Mouse (Mus musculus): ENCODE results near the gene Fam189b.
"Not testable (repeated sequence)": the region's sequence is repeated elsewhere in the genome, so short reads cannot be mapped to it uniquely, and the experiment has no call there.

Fam189b gene

DNA sequence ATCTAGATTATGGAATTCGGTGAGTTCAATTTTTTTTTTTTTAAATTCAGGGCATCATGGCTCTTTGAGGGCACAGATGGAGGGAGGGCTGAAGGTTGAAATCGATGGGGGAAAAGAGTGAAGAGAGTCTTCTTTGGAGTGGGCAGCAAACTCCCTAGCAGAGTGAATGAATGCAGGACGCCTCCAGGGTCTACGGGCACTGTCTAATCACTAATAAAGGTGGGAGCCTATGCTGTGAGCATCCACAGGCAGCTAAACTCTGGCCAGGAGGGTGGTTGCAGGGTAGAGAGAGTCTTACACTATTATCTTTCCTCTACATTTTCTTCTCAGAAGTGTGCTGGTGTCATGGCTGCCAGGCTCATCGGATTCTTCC, 20.2 kb downstream of the Fam189b start:
- no peak for DNase-seq (ENCODE audit: low spot score in 2 of 2)

- DNase-seq (ENCODE audit: low spot score in 2 of 2), result no peak
Measured at GRCm38 (mm10) chr3:89206079-89206478, 23.1 kb downstream of the Fam189b start.

DNA sequence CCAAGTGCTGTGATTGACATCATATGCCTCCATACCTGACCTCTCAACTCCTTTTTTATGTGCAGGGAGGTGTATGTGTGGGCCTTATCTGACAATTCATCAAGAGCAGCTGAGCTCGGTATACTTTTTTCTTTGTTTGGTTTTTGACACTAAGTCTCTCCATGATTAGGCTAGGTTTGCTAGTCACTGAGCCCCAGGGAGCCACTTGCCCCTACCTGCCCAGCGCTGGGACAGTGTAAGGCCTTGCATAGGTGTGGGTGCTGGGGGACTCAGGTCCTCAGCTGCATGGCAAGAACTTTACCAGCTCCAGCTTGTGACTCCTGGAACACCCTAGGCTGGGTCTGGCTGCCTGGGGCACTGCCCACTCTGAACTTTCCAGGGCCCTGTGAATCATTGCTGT, 23.8 kb downstream of the Fam189b start:
- DNase-seq (ENCODE audit: low spot score in 2 of 2), result no peak

DNA sequence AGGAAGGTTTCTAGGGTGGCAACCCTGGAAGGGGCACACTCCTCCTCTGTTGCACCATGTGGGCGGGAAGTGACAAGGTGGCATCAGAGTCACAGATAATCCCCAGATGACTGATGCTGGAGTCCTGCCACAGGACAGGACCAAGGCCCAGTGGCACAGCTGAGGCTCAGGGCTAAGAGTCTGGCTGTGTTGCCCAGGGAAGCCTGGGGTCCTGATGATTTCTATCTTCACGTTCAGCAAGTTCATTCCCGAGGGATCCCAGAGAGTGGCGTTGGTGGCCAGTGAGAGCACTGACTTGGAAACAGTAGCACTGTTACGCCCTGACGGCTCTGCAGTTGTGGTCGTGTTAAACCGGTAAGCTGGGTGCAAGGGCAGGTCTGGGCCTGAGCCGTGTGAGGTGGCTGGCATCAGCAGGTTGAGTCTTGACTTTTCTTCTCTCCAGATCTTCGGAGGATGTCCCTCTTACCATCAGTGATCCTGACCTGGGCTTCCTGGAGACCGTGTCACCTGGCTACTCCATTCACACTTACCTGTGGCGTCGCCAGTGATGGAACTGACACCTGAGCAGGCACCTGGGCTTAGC, 25.2 kb downstream of the Fam189b start:
- no peak for DNase-seq (ENCODE audit: low spot score in 2 of 2)

GRCm38 (mm10) chr3:89208736-89209135, 25.8 kb downstream of the Fam189b start:
- no peak for DNase-seq (ENCODE audit: low spot score in 2 of 2)

- no peak for DNase-seq (ENCODE audit: low spot score in 2 of 2)
Measured at GRCm38 (mm10) chr3:89209731-89210130, 26.8 kb downstream of the Fam189b start.

GRCm38 (mm10) chr3:89210162-89210561, 27.2 kb downstream of the Fam189b start:
- no peak for DNase-seq (ENCODE audit: low spot score in 2 of 2)

GRCm38 (mm10) chr3:89210731-89211130, 27.8 kb downstream of the Fam189b start:
- DNase-seq (ENCODE audit: low spot score in 2 of 2), result no peak

DNA sequence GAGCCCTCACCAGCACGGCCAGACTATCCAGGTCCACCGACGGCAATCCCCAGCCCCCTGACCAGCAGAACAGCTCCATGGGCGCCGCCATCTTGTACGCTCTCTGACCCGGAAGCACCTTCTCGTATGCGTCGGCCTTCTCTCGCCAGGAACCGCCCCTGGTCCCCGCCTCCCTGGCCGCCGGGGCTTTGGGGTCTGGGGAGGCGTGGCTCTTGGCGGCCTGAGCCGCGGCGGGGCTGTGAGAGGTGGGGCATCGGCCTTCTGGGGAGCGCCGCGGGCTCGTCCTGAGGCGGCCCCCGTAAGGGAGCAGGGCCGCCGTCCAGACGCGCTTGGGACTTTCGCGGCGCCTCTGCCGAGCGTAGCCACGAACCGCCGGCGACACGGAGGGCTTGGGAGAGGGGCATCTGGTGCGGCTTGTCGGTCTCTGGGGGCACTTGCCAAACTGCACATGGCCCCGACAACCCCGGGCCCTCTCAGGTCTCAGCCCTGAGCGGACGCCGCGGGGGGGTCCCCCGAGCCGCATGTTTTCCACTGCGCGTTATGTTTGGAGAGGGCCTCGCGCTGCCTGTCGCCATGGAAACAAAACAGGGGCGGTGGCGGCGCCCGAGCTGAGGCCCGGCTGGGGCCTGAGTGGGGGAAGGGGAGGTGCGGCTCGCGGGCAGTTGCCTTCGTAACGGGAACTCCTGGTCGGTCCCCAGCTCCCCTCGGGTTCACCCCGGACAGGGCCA, 31.0 kb downstream of the Fam189b start:
- peak; percentile 70 to 79 for DNase-seq (ENCODE audit: low spot score in 2 of 2)

- DNase-seq (ENCODE audit: low spot score in 2 of 2), result no peak
Measured at GRCm38 (mm10) chr3:89214681-89215411, 31.9 kb downstream of the Fam189b start, which contains the start of gene Thbs3. Thbs3 (plus strand) TSS chr3:89215180.

DNA sequence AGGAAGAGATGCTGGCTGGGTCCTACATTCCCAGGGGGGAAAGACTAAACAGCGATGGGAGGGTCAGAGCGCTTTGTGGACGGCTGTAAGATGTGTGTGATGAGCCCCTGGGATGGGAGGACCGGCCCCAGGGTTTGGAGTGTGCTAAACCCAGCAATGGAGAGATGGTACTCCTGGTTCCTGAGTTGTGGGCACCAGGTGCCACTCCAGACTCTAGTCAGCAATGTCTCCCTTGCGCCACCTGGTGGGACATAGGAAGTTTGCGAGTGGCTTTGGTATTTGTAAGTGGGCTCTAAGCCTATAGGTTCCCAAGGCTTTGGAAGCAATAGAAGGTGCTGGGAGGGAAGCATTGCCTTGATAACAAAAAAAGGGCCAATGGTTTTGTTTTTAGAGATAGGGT, 32.9 kb downstream of the Fam189b start:
- peak; percentile 55 to 78 for DNase-seq (ENCODE audit: low spot score in 2 of 2)

- DNase-seq (ENCODE audit: low spot score in 2 of 2), result not testable (repeated sequence)
Measured at GRCm38 (mm10) chr3:89216407-89216806, 33.5 kb downstream of the Fam189b start.

GRCm38 (mm10) chr3:89218271-89218670, 35.3 kb downstream of the Fam189b start:
- DNase-seq (ENCODE audit: low spot score in 2 of 2), result no peak

- no peak for DNase-seq (ENCODE audit: low spot score in 2 of 2)
Measured at GRCm38 (mm10) chr3:89219546-89219945, 36.6 kb downstream of the Fam189b start.

DNA sequence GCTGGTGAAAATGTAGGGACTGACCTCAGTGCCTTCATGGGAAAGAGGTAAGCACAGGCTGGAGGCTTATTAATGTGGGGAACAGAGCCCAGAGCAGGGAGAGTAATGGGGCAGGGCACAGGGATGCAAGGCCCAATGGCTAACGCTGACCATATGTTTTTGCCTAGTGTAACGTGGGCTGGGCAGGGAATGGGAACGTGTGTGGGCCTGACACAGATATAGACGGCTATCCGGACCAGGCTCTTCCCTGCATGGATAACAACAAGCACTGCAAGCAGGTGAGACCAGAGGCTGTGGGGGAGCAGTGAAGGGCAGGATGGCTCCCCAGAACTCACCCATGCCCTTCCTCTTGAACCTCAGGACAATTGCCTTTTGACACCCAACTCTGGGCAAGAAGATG, 38.2 kb downstream of the Fam189b start:
- DNase-seq (ENCODE audit: low spot score in 2 of 2), result no peak

DNA sequence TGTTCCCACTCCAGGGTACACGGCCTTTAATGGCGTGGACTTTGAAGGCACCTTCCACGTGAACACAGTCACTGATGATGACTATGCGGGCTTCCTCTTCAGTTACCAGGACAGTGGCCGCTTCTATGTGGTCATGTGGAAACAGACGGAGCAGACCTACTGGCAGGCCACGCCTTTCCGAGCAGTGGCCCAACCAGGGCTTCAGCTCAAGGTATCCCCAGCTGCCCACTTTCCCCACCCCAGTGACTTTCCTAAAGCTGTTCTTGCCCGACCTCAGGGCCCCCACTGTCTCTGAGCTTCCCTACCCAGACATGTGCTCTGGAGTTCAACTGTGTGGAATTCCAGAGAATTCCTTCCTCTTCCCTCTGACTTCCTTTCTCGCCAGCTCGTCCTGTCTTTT, 41.9 kb downstream of the Fam189b start:
- DNase-seq (ENCODE audit: low spot score in 2 of 2), result no peak

- no peak for DNase-seq (ENCODE audit: low spot score in 2 of 2)
Measured at GRCm38 (mm10) chr3:89225321-89225815, 42.4 kb downstream of the Fam189b start.

DNA sequence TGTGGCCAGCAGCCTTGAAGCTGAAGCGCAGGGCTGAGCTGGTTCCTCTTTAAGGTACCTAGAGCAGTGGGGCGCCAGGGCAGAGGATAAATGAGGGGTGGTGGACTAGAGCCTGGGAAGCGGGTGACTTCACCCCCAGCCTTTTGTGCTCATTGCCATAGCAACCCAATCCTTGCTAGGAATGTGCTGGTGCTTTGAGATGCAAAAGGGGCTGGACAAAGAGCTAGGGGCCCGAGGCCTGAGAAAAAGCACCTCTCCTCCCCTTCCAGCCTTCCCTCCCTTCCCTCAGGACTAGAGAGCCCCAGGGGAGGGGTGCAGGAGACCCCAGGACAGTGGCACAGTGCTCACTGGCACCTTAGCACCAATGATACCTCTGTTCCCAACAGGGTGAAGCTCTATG, 43.0 kb downstream of the Fam189b start:
- DNase-seq (ENCODE audit: low spot score in 2 of 2), result no peak

DNA sequence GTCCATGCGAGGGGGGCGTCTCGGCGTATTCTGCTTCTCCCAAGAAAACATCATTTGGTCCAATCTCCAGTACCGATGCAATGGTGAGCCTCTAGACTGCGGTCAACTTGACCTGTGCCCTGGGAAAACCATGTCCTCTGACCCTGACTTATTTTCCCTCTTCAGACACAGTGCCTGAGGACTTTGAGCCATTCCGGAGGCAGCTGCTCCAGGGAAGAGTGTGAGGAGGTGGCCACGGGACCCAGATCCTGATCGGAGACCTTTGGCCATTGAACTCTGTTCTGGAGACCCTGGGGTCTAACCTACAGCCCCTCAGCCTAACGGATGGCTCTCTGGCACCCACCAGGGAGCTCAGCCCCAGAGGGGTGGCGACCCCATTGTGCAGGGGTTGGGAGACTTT, 43.4 kb downstream of the Fam189b start:
- no peak for DNase-seq (ENCODE audit: low spot score in 2 of 2)

GRCm38 (mm10) chr3:89226900-89227299, 44.0 kb downstream of the Fam189b start, which contains the start of gene Mtx1:
Mtx1 (minus strand) TSS chr3:89227088.
- DNase-seq (ENCODE audit: low spot score in 2 of 2), result no peak

DNA sequence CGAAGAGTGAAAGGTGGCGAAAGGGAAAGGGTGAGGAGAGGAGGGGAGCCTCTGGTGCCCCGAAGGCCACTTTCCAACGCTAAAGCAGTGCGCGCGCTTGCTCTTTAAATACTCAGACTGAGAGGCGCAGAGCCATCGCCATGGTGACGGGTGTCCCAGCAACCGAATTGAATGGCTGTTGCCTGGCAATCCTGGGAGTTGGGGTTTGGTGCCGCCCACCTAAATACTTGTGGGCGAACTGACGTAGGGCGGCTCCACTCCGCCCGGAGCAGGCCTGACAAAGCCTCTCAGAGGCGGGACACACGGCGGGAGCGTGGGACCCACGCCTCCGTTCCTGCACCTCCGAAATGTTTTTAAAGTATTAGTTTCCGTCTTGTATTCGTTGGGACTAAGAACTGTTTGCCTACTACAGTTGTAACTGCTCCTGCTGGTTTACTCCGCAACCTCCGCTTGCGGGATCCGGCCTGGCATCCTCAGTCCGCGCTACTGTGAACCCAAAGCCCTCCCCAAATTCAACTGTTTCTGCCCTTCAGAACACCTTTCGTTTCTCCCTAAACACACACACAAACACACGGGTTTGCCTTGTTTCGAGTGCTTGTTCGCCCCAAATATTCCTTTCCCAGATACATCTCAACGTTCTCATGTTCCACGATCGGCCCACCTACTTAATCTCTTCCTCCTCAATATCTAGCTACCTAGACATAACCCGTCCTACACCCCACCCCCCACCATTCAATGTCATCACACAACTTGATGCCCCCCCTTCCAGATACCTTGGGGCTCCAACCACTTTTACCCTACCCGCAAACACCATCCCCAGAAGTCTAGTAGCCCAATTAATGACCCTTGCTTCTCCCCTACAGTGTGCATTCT, 44.6 kb downstream of the Fam189b start:
- peak in 1 of 2 experiments; percentile 31 for DNase-seq (ENCODE audit: low spot score in 2 of 2)

DNA sequence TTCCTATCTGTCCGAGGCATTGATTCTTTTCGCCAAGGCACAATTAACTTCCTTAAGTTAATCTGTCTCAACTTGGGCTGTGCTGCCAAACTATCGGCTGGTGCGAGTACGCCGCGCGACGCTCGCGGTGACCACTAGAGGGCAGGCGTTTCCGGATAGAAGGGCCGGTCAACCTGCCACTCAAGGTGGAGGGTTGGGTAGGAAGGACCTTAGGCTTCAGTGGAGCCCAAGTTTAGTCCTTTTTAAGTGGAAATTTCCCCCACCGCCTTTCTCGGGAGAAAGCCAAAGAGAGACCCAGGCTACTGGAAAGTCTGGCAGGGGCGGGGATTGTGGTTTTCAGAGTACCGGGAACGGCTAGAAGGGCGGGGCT, 45.2 kb downstream of the Fam189b start:
- DNase-seq (ENCODE audit: low spot score in 2 of 2), result peak; percentile 75 to 87

Data from spleen, postnatal 14 days (tissue).